Mouse (Mus musculus) mouse trophoblast stem cell (cell line): ENCODE measurements around the gene Creb5.

ENCODE experiments used
- in situ Hi-C, 2 experiments: fragments of 300-500 bp; cut with MseI, MboI; formaldehyde crosslinking; loops; 2 replicates in 1 of 2; 3 replicates in 1 of 2; pipeline ENCODE4 v1.15.1; 2025

The Creb5 gene

GRCm38 (mm10) chr6:53287038-53287561, at the start of gene Creb5:
Gene Creb5 (plus strand): TSS chr6:53287270.
- in situ Hi-C loops: no loop called here

- in situ Hi-C loops: no loop called here
Measured at GRCm38 (mm10) chr6:53259841-53260240, 27.2 kb upstream of the Creb5 start.

- in situ Hi-C loops: no loop called here
Measured at GRCm38 (mm10) chr6:53262401-53262800, 24.7 kb upstream of the Creb5 start.

GRCm38 (mm10) chr6:53267036-53267435, 20.0 kb upstream of the Creb5 start:
- in situ Hi-C loops: no loop called here

GRCm38 (mm10) chr6:53267732-53268505, 19.2 kb upstream of the Creb5 start:
- in situ Hi-C loops: no loop called here

- in situ Hi-C loops: no loop called here
Measured at GRCm38 (mm10) chr6:53271216-53271615, 15.9 kb upstream of the Creb5 start.

GRCm38 (mm10) chr6:53271636-53272035, 15.4 kb upstream of the Creb5 start:
- in situ Hi-C loops: no loop called here

GRCm38 (mm10) chr6:53286389-53287037, 557 bp upstream of the Creb5 start:
- in situ Hi-C loops: no loop called here

GRCm38 (mm10) chr6:53287562-53288381, 702 bp downstream of the Creb5 start:
- in situ Hi-C loops: no loop called here

GRCm38 (mm10) chr6:53288584-53289558, 1.8 kb downstream of the Creb5 start:
- in situ Hi-C loops: no loop called here

- in situ Hi-C loops: no loop called here
Measured at GRCm38 (mm10) chr6:53289659-53290058, 2.6 kb downstream of the Creb5 start.

- in situ Hi-C loops: no loop called here
Measured at GRCm38 (mm10) chr6:53290215-53290990, 3.3 kb downstream of the Creb5 start.

- in situ Hi-C loops: no loop called here
Measured at GRCm38 (mm10) chr6:53292931-53293330, 5.9 kb downstream of the Creb5 start.

GRCm38 (mm10) chr6:53297851-53298250, 10.8 kb downstream of the Creb5 start:
- in situ Hi-C loops: no loop called here

- in situ Hi-C loops: no loop called here
Measured at GRCm38 (mm10) chr6:53304201-53304600, 17.1 kb downstream of the Creb5 start.

GRCm38 (mm10) chr6:53306156-53306555, 19.1 kb downstream of the Creb5 start:
- in situ Hi-C loops: no loop called here

GRCm38 (mm10) chr6:53306710-53307109, 19.6 kb downstream of the Creb5 start:
- in situ Hi-C loops: no loop called here

GRCm38 (mm10) chr6:53308684-53309083, 21.6 kb downstream of the Creb5 start:
- in situ Hi-C loops: no loop called here

GRCm38 (mm10) chr6:53313604-53314003, 26.5 kb downstream of the Creb5 start:
- in situ Hi-C loops: no loop called here

GRCm38 (mm10) chr6:53314126-53314525, 27.1 kb downstream of the Creb5 start:
- in situ Hi-C loops: no loop called here
